Comparison of ENCODE assay signal across 8 mouse cellular contexts in genomic region chr5:34637591-34638156, GRCm38 (mm10). TPM values are rescaled to one million over a fixed set of nuclear protein-coding genes. Genes with fewer than 3 reads are reported as not detected.
DNase-seq lines count a peak whose midpoint lies in the region; ATAC-seq and TF ChIP-seq lines count a peak whose summit lies in the region.

No protein-coding gene starts in this region.

- no peaks in the 10 kb centered on the region for H3K27me3 ChIP-seq in intestine, embryonic 14.5 days (replicated peaks; ENCODE audit: control insufficient read depth, insufficient read depth, low read length)
- no peaks in the 10 kb centered on the region for H3K27me3 ChIP-seq in intestine, postnatal 0 days (replicated peaks; ENCODE audit: control insufficient read depth, insufficient read depth, low read length)
- no peaks in the 10 kb centered on the region for H3K27me3 ChIP-seq in hindbrain, embryonic 12.5 days
- H3K27me3 ChIP-seq in midbrain, embryonic 11.5 days (ENCODE audit: control insufficient read depth, insufficient read depth, low read length) = no peaks in the 10 kb centered on the region

- no peak for ATAC-seq in intestine, embryonic 14.5 days (replicated peaks; ENCODE audit: low FRiP score, low TSS enrichment, low read depth)
- ATAC-seq in intestine, postnatal 0 days = no peak
- ATAC-seq in hindbrain, embryonic 12.5 days (ENCODE audit: low FRiP score) = no peak
- no peak for ATAC-seq in midbrain, embryonic 11.5 days (ENCODE audit: low FRiP score)

- peak overlapping the region; percentile 85 for H3K4me2 ChIP-seq in intestine, embryonic 14.5 days (ENCODE audit: low read length)
- H3K4me2 ChIP-seq in intestine, postnatal 0 days (replicated peaks; ENCODE audit: low read depth) = no peak overlapping the region
- H3K4me2 ChIP-seq in hindbrain, embryonic 12.5 days (replicated peaks) = peak overlapping the region; percentile 62; the same call in 1 of the 2 replicates
- no peak overlapping the region for H3K4me2 ChIP-seq in midbrain, embryonic 11.5 days

- H3K27ac ChIP-seq in intestine, embryonic 14.5 days (ENCODE audit: low read depth) = no peak overlapping the region
- no peak overlapping the region for H3K27ac ChIP-seq in intestine, postnatal 0 days (ENCODE audit: low read depth, low read length)
- no peak overlapping the region for H3K27ac ChIP-seq in hindbrain, embryonic 12.5 days
- H3K27ac ChIP-seq in midbrain, embryonic 11.5 days (ENCODE audit: low read depth, low read length) = no peak overlapping the region

- peak overlapping the region; percentile 68; the same call in 1 of the 2 replicates for H3K9ac ChIP-seq in intestine, embryonic 14.5 days (ENCODE audit: low read length)
- H3K9ac ChIP-seq in intestine, postnatal 0 days (ENCODE audit: low read depth, low read length) = no peak overlapping the region
- H3K9ac ChIP-seq in hindbrain, embryonic 12.5 days = peak overlapping the region; percentile 65; the same call in 1 of the 2 replicates
- peak overlapping the region; percentile 55; the same call in 1 of the 2 replicates for H3K9ac ChIP-seq in midbrain, embryonic 11.5 days (ENCODE audit: low read length)

- H3K4me1 ChIP-seq in intestine, embryonic 14.5 days (replicated peaks; ENCODE audit: control insufficient read depth, insufficient read depth, low read length) = peaks cover 11% of the 10 kb centered on the region
- H3K4me1 ChIP-seq in intestine, postnatal 0 days (replicated peaks; ENCODE audit: control insufficient read depth, insufficient read depth, low read length) = 0 out of 2 replicates have a peak, but pooled peaks cover 3% of the 10 kb centered on the region
- peaks cover 16% of the 10 kb centered on the region for H3K4me1 ChIP-seq in hindbrain, embryonic 12.5 days
- H3K4me1 ChIP-seq in midbrain, embryonic 11.5 days (ENCODE audit: control insufficient read depth, insufficient read depth, low read length) = peaks cover 11% of the 10 kb centered on the region

- 79% methylated on average over 7 of the region's 7 CpGs for WGBS in intestine, embryonic 14.5 days
- 69% methylated on average over 7 of the region's 7 CpGs for WGBS in intestine, postnatal 0 days
- WGBS in hindbrain, embryonic 12.5 days = 88% methylated on average over 7 of the region's 7 CpGs
- WGBS in midbrain, embryonic 11.5 days = 83% methylated on average over 7 of the region's 7 CpGs

- TF ChIP-seq CTCF in intestine, postnatal 0 days (IDR thresholded peaks at IDR 0.05; ENCODE audit: low read depth) = no peak

- H3K36me3 ChIP-seq in intestine, embryonic 14.5 days (ENCODE audit: control insufficient read depth, insufficient read depth, low read length) = peaks cover 66% of the 10 kb centered on the region
- H3K36me3 ChIP-seq in intestine, postnatal 0 days (ENCODE audit: control insufficient read depth, insufficient read depth) = peaks cover 55% of the 10 kb centered on the region
- peaks cover 68% of the 10 kb centered on the region for H3K36me3 ChIP-seq in hindbrain, embryonic 12.5 days
- peaks cover 12% of the 10 kb centered on the region; the same call in 1 of the 2 replicates for H3K36me3 ChIP-seq in midbrain, embryonic 11.5 days (ENCODE audit: control insufficient read depth, insufficient read depth, low read length)

- no peaks in the 10 kb centered on the region for H3K9me3 ChIP-seq in intestine, embryonic 14.5 days (ENCODE audit: control insufficient read depth, low read length)
- no peaks in the 10 kb centered on the region for H3K9me3 ChIP-seq in intestine, postnatal 0 days (ENCODE audit: control insufficient read depth)
- no peaks in the 10 kb centered on the region for H3K9me3 ChIP-seq in hindbrain, embryonic 12.5 days (replicated peaks)
- H3K9me3 ChIP-seq in midbrain, embryonic 11.5 days (ENCODE audit: control insufficient read depth, low read length) = no peaks in the 10 kb centered on the region

- no peak for DNase-seq in intestine, embryonic 14.5 days (ENCODE audit: low spot score)
- DNase-seq in MEL-GATA-1-ER (ENCODE audit: extremely low read depth, low read depth) = peak; percentile 10
- no peak for DNase-seq in midbrain, embryonic 11.5 days (ENCODE audit: low spot score, missing footprints)
- no peak for DNase-seq in cerebellum, postnatal 36 days
- DNase-seq in frontal cortex, postnatal 25 days (ENCODE audit: low spot score in 2 of 2) = no peak
- no peak for DNase-seq in adrenal gland, adult (ENCODE audit: inconsistent age in 2 of 2, low spot score in 1 of 2)

- no peak overlapping the region for H3K4me3 ChIP-seq in intestine, embryonic 14.5 days (ENCODE audit: low read depth, low read length)
- H3K4me3 ChIP-seq in intestine, postnatal 0 days (ENCODE audit: low read depth, low read length) = no peak overlapping the region
- H3K4me3 ChIP-seq in hindbrain, embryonic 12.5 days = peak overlapping the region; percentile 55; the same call in 1 of the 2 replicates
- no peak overlapping the region for H3K4me3 ChIP-seq in midbrain, embryonic 11.5 days (ENCODE audit: low read depth, low read length)

RNA-seq across cellular contexts. Expression of gene Mfsd10, which starts 0.7 kb away (rescaled TPM):
- 121 and 128 TPM in 2 replicates for polyA plus RNA-seq in intestine, embryonic 14.5 days (2014; fragmentation: Nextera tagmentation; extraction: Ambion mirVana)
- 27.9 and 31.4 TPM in 2 replicates for polyA plus RNA-seq in intestine, postnatal 0 days (2015; fragmentation: Nextera tagmentation; extraction: Ambion mirVana)
- polyA plus RNA-seq in hindbrain, embryonic 12.5 days (2016; fragmentation: Nextera tagmentation; extraction: Ambion mirVana) = 89.3 and 90.5 TPM in 2 replicates
- 61.6 and 65.4 TPM in 2 replicates for polyA plus RNA-seq in midbrain, embryonic 11.5 days (2014; fragmentation: Nextera tagmentation; extraction: Ambion mirVana)

RNA-seq across cellular contexts. Expression of gene Nop14, which starts 22.3 kb away (rescaled TPM):
- polyA plus RNA-seq in intestine, embryonic 14.5 days (2014; fragmentation: Nextera tagmentation; extraction: Ambion mirVana) = 28.6 and 31.5 TPM in 2 replicates
- 12.5 and 13.8 TPM in 2 replicates for polyA plus RNA-seq in intestine, postnatal 0 days (2015; fragmentation: Nextera tagmentation; extraction: Ambion mirVana)
- polyA plus RNA-seq in hindbrain, embryonic 12.5 days (2016; fragmentation: Nextera tagmentation; extraction: Ambion mirVana) = 25.1 and 26.0 TPM in 2 replicates
- polyA plus RNA-seq in midbrain, embryonic 11.5 days (2014; fragmentation: Nextera tagmentation; extraction: Ambion mirVana) = 34.9 and 35.5 TPM in 2 replicates

RNA-seq across cellular contexts. Expression of gene Grk4, which starts 22.5 kb away (rescaled TPM):
- 1.6 and 2.2 TPM in 2 replicates for polyA plus RNA-seq in intestine, embryonic 14.5 days (2014; fragmentation: Nextera tagmentation; extraction: Ambion mirVana)
- 1.1 and 2.0 TPM in 2 replicates for polyA plus RNA-seq in intestine, postnatal 0 days (2015; fragmentation: Nextera tagmentation; extraction: Ambion mirVana)
- polyA plus RNA-seq in hindbrain, embryonic 12.5 days (2016; fragmentation: Nextera tagmentation; extraction: Ambion mirVana) = 2.8 TPM in 2 replicates
- 1.4 and 1.8 TPM in 2 replicates for polyA plus RNA-seq in midbrain, embryonic 11.5 days (2014; fragmentation: Nextera tagmentation; extraction: Ambion mirVana)

Comparison
In these comparisons a context has a peak if more than half of its experiments do, and no peak if none do; other contexts are left out.
1. H3K4me2 ChIP-seq: peak in intestine, embryonic 14.5 days (single experiment) and hindbrain, embryonic 12.5 days (single experiment); none in intestine, postnatal 0 days (single experiment) and midbrain, embryonic 11.5 days (single experiment).